Mouse (Mus musculus) large intestine, adult 2 months (tissue): ENCODE measurements around the gene Mov10l1. TPM values are rescaled to one million over a fixed set of nuclear protein-coding genes. Genes with fewer than 3 reads are reported as not detected.

Experiments
- DNase-seq: peaks from one replicate; pipeline ENCODE4 v3.0.0-alpha.2; 2012; ENCODE audit warnings: low read depth, low spot score
- WGBS: fragments of 180-500 bp; shearing (Covaris S2); methylation state at CpG from one replicate; pipeline ENCODE4 v1.1.7; 2018; 5-methylcytosine and 5-hydroxymethylcytosine counted together
- polyA plus RNA-seq: library from polyadenylated mRNA; depleted of rRNA; stranded (reverse); fragments of >200 nt; gene quantifications from 2 replicates; pipeline ENCODE4 v1.2.3, GENCODE M21; 2012

The Mov10l1 gene
- polyA plus RNA-seq, 1 experiment: not detected

DNA sequence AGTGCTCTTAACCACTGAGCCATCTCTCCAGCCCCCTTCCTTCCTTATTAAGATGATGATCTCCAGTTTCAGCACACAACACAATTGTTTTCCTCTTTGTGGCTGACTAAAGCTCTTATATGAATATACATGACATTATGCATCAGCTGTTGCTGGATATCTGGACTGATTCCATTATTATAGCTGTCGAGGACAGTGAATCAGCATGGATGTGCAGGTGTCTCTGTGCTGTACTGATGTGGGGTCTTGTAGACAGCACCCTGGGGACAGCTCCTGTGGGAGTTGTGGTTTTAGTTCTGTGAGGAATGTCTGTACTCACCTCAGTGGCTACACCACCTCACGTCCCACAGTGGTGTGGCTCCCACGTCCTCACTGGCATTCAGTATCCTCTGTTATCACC lies 18.5 kb downstream of the Mov10l1 start:
- 66% methylated on average over 3 of the region's 3 CpGs for WGBS
- DNase-seq: no peak

DNA sequence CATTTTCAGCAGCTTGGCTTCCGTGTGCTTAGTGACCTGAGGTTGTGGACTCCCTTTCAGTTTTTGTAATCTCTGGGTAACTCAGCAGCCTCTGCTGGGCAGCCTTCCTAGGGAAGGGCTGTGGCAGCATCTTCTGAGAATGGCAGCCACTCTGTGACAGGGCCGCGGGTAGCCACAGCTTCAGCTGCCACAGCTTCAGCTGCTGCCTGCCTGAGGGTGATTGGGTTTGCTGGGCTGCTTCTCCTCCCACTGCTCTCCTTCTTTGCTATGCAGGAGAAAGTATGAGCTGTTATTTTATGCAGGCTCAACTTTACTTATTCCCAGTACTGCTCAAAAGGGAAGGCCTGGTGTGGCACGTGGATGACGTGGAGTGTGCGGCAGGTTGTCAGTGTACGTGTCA lies 24.3 kb downstream of the Mov10l1 start:
- WGBS: 78% methylated on average over 7 of the region's 7 CpGs
- no peak for DNase-seq

DNA sequence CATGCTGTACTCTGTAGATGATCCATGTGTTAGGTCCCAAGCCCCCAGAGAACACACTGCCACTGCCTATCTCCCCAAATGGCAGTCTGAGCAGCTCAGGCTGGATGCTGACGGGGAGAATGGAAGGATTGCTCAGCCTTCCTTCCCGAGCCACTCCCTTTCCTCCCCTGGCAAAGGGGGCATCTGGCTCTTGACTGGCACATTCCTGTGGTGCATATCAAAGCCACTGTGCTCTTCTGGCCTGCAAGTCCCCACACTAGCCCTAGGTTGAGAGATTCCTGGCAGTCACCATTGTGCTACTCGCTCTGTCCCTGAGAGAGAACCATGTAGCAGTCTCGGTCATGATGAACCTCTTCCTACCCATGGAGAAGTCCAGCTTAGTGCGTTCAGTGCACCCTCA lies 25.1 kb downstream of the Mov10l1 start:
- no peak for DNase-seq
- 72% methylated on average over 5 of the region's 5 CpGs for WGBS

DNA sequence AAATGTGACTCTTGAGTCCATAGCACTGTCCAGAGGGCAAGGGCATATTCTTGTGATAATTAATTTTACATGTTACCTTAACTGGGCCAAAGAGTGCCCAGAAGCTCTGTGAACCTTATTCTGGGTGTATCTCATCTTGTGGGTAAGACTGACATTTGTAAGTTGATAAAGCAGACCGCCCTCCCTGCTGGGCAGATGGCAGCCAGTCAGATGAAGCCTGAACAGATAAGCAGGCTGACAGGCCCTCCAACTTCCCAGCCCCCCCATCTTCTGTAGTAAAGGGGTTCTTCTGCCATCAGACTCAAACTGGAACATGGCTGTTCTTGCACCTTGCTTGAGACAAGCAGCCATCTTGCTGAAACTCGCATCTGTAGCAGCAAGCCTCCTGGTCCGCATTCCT lies 34.0 kb downstream of the Mov10l1 start:
- 83% methylated on average over 3 of the region's 3 CpGs for WGBS

DNA sequence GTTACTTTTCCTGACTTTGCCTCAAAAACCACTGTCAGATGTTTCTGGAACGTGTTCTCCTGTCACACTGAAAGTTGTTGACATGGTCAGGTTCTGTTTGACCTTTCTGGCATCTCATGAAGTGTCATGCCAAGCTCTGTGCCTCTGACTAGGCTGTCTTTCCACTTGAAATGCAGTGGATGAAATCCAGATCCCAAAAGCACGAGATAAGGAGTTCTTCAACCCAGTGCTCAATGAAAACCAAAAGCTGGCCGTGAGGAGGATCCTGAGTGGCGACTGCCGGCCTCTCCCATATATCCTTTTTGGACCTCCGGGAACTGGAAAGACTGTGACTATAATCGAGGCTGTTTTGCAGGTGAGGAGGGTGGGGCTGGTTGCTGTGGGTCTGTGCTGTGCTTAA lies 37.4 kb downstream of the Mov10l1 start:
- 53% methylated on average over 7 of the region's 7 CpGs for WGBS
- no peak for DNase-seq

More for the DNA sequence above, 34.0 kb downstream of the Mov10l1 start:
- DNase-seq: no peak

DNA sequence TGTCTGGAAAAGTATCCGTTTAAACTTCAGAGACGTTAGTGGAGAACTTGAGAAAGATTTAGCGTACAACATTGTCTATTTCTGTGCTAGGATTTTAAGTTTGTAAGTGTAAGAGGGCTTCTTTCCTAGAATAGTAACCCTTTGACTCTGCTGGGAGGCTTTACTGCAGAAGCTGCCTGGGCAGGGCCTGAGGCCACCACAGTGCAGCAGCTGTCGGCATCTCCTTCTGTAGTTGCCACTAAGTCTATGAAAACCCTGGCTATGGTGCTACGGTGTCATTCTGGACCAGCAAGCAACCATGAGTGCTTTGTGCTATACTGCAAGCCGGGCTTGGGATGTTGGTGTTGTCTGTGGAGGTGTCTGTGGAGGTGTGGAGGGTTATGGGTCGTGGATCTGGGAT lies 37.8 kb downstream of the Mov10l1 start:
- WGBS: 69% methylated on average over 7 of the region's 7 CpGs
- no peak for DNase-seq

DNA sequence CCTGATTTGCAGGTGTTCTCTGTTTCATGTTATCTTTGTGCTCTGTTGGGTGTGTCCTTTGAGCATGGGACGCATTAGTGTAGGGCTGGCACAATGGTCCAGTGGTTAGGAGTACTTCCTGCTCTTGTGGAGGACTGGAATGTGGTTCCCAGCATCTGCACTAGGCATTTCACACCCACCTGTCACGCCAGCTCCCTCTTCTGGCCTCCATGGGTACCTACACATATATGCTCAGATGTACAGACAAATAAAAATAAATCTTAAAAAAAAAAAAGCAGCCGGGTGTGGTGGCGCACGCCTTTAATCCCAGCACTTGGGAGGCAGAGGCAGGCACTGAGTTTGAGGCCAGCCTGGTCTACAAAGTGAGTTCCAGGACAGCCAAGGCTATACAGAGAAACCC lies 61.7 kb downstream of the Mov10l1 start:
- WGBS: 60% methylated on average over 5 of the region's 5 CpGs
- no peak for DNase-seq

DNA sequence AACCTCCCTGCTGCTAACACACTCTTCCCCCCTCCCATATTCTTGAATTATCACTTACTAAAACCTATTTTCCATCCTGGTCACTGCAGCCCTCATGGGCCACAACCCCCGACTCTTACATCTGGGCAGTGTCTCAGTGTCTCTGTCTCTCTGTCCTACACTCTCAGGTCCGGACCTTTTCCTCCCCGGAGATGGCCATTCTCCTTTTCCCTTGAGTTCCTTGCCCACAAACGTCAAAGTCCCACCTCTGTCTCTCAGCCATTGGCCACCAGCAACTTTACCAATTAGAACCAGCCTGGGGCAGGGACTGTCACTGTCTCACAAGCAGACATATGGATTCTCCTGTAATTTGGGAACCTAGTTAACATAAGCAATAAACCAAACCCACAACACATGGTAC lies 63.6 kb downstream of the Mov10l1 start:
- DNase-seq: no peak
- WGBS: 75% methylated on average over 4 of the region's 4 CpGs

DNA sequence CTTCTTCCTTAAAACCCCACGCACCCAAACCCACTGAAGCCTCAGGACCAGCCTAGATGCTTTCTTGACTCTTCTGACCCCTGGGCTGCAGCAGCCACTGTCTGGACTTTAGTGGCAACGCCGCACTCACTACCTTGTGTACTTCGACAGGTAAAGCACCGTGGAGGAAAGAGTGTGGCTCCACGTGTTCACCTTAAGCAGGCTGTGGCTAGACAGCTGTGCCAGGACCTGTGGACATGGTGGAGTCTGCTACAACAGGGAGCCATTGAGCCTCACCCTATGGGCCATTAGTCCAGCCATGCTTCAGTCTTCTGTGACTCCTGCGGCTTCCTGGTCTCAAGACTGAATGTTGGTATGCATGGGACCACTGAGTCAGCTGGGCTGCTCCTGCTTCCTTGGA lies 72.0 kb downstream of the Mov10l1 start:
- DNase-seq: no peak
- WGBS: 85% methylated on average over 7 of the region's 7 CpGs

DNA sequence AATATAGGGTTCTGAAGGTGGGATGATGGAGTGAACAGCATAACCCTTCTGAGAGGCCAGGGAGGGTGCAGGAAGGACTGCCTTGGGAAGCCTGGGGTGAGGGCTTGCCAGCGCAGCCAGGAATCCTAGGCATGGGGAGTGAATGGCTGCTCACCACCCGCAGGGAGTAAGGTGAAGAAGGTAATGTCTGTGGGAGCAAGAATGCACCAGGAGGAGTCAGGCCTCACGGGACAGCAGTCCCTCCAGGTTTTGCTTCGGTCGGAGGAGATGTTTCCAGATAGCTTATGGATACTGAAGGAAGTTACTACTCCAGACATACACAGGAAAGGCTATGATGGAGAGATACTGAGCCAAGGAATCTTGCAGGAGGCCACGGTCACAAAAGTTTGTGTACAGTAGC lies 76.0 kb downstream of the Mov10l1 start:
- no peak for DNase-seq
- 26% methylated on average over 6 of the region's 6 CpGs for WGBS

DNA sequence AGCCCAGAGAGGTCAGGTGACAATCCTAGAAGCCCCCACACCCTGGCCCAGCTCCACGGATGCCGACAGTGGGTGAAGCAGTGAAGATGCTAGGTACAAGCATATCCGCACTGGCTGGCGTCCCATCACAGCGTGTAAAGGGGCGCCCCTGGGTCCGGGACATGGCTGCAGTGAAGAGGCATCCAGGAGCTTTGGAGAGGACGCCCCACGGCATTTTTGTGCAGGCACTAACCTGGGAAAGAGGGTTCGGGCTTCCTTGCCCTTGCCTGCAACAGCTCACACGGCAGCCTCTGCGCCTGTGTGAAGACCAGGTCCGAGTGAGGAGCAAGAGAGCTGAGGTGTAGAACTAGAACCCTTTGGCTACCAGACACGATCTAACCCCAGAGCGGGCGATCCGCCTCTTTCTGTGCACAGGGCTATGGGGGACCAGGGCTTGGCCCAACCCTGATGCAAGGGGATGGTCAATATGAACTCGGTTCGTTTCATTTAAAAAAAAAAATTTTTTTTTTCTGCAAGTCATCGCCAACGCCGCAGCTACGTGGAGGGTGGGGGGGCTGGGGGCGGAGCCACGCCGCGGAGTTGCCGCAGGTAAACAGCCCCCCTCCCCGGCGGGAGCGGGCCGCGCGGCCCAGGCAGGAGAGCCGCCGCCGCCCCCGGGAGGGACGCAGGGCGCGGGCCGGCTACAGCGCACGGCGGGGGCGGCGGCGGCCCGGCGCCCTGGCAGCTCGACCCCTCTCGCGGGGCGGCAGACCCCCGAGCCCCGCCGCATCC lies 76.6 kb downstream of the Mov10l1 start, which contains the start of gene Panx2:
Panx2 (plus strand) TSS at position 574 of the 771 bp plus-strand sequence.
- WGBS: 3% methylated on average over 51 of the region's 57 CpGs
- DNase-seq: no peak

DNA sequence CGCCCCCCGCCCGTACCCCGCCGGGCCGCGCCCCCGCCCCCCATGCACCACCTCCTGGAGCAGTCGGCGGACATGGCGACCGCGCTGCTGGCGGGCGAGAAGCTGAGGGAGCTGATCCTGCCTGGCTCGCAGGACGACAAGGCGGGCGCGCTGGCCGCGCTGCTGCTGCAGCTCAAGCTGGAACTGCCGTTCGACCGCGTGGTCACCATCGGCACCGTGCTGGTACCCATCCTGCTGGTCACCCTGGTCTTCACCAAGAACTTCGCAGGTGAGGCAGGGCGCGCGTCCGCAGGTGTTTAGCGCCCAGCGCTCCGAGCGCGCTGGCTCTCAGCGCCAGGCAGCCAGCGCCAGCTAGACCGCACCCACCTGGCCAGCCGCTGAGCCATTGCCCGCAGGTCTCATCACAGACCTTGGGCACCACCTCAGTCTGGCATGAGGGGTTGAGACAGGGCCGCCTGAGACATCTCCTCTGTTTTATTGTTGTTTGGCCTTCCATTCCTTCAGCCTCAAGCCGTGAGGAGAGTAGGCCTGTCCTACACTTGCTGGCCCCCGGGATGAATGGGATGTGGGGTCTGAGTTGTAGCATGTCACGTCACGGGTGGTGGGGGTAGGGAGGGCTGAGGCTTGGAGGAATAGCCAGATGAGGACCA lies 77.4 kb downstream of the Mov10l1 start:
- 3% methylated on average over 42 of the region's 48 CpGs for WGBS
- DNase-seq: no peak

DNA sequence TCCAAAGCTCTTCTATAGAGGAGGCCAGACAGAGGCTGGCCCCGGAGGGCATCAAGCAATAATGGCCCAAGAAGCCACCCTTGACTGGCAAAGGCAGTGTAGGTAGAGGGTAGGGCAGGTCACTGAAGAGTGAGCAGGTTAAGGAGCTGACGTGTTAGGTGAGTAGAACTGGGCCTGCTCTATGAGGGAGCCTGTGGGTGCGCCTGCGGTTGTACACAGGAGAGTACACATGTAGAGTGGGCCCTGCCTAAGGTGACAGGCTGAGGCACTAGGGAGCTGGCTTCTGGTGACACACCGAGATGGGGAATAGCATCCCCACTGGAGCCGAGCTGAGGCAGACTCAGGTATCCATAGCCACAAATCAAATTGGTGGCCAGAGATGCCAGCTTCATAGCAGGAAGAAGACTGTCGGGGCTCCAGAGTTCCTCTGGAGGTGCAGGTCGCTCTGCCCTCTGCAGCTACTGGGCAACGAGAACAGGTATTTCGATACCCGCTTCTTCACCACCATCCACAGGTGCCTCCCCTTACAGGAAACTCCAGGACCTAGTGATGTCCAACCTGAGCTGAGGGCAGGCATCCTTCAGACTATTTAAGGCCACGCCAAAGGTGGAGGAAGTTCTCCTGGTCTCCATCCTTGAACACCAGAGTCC lies 78.2 kb downstream of the Mov10l1 start:
- DNase-seq: no peak
- WGBS: 85% methylated on average over 12 of the region's 12 CpGs

DNA sequence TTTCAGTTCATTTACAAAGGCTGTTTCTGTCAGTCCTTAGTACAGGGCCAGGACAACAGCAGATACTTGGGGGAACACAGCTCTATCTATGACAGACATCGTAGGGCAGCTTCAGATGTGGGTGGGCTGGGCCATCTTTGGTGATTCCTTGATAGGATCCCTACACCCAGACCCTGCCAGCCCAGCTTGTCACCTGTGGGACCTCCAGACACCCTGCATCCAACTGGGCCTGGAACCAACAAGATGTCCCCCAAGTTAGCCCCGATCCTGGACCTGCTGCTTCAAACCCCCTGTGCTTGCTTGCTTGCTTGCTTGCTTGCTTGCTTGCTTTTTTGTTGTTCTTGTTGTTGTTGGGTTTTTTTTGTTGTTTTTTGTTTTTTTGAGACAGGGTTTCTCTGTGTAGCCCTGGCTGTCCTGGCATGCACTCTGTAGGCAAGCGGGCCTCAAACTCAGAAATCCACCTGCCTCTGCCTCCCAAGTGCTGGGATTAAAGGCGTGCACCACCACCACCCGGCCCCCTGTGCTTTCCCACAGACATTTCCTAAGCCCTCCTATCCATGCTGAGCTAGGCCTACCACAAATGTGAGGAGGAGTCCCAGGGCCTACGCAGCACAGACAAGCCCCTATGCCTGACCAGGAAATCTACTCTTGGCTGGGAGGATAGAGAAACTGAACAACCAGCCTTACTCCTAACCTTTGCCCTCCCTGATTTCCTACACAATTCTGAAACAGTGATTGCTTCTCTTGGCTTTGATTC lies 79.2 kb downstream of the Mov10l1 start:
- WGBS: 90% methylated on average over 6 of the region's 6 CpGs
- no peak for DNase-seq

DNA sequence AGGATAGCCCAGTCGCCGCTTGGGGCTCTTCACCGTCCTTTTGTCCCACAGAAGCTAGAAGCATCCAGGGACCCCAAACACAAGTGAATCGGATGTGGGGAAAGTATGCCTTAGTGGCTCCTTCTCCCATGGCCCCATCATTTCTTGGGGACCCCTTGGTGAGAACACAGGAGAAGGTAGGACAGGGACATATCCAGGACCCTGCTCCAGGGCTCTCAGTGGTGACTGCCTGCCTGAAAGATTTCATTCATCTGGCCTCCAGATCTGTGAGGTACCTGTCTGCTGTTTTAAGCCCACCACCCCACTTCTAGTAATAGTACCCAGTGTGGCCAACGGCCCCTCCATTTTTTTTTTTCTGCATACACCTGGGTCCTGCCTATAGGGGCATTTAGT lies 79.8 kb downstream of the Mov10l1 start:
- 75% methylated on average over 5 of the region's 5 CpGs for WGBS

DNA sequence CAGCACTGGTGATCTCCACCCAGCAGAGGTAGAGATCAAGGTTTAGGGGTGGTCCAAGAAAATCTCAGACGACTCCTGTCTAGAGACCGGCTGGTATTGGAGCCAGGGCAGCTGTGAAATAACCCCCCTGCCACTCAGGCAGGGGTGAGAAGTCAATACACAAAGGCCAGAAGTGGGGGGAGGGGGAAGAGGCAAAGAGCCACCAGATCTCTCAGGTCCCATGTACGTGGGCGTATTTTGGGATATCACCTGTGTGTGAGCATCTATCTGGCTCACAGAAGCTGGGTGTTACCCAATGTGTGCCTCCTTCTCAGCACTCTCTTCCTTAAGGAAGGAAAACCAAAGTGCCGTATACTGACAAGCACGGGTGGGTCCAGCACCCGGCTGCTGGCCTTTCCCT lies 80.3 kb downstream of the Mov10l1 start:
- DNase-seq: no peak
- 71% methylated on average over 7 of the region's 7 CpGs for WGBS

More for the DNA sequence above, 79.8 kb downstream of the Mov10l1 start:
- DNase-seq: no peak

DNA sequence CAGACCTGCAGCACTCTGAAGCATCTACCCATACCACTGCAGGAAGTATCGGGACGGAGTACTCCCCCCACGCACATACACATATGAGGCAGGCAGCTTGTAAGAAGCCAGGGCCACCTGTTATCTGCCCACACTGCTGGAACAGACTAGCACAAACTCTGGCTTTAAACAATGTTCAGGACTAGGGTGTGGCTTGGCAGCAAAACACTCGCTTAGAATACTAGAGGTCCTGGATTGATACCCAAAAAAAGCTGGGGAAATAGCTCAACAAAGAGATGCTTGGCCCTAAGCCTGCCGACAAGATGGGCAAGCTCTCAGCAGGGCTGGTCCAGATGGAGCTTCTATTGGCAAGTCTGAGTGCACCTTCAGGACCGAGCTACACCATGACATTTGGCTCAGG lies 80.8 kb downstream of the Mov10l1 start:
- WGBS: 58% methylated on average over 6 of the region's 6 CpGs
- DNase-seq: no peak

DNA sequence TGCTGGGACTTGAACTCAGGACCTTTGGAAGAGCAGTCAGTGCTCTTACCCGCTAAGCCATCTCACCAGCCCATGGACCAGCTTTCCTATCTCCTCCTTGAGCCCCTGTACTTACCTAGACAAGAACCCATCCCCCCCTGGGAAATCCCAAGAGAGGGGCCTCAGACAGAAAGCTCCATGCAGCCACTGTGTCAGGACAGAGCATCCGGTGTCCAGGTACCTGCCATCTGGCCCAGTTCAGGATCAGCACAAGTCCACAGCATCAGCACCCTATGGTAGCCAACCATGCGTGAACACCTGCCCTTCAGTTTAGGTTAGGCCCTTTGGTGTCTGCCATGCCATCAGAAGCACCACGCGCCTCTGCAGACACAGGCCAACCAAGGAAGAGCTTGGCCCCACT lies 82.2 kb downstream of the Mov10l1 start:
- WGBS: 94% methylated on average over 5 of the region's 5 CpGs
- no peak for DNase-seq

DNA sequence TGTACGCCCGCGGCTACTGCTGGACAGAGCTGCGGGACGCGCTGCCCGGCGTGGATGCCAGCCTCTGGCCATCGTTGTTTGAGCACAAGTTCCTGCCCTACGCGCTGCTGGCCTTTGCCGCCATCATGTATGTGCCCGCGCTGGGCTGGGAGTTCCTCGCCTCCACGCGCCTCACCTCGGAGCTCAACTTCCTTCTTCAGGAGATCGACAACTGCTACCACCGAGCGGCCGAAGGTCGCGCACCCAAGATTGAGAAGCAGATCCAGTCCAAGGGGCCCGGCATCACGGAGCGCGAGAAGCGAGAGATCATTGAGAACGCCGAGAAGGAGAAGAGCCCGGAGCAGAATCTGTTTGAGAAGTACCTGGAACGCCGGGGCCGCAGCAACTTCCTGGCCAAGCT lies 84.9 kb downstream of the Mov10l1 start:
- DNase-seq: no peak
- WGBS: 28% methylated on average over 35 of the region's 35 CpGs

DNA sequence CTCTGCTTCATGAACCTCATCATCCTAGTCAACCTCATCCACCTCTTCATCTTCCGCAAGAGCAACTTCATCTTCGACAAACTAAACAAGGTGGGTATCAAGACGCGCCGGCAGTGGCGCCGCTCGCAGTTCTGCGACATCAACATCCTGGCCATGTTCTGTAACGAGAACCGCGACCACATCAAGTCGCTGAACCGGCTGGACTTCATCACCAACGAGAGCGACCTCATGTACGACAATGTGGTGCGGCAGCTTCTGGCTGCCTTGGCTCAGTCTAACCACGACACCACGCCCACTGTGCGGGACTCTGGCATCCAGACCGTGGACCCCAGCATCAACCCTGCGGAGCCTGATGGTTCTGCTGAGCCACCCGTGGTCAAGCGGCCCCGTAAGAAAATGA lies 85.5 kb downstream of the Mov10l1 start:
- 22% methylated on average over 26 of the region's 26 CpGs for WGBS
- no peak for DNase-seq
